Mouse (Mus musculus) kidney, postnatal 0 days (tissue): ENCODE data around the gene Zc3h12c. TPM values are rescaled to one million over a fixed set of nuclear protein-coding genes. Genes with fewer than 3 reads are reported as not detected.

Experiments
- ATAC-seq: fragments of 200-750 bp; cut with Nextera tagmentation; replicated peaks from 2 replicates; pipeline ENCODE4 v1.8.0; 2017; ENCODE audit warnings: low read depth, moderate number of reproducible peaks, moderate TSS enrichment, moderate library complexity; ENCODE audit not compliant: low FRiP score
- DNase-seq: peaks from one replicate; pipeline ENCODE4 v3.0.0-alpha.2; 2016; ENCODE audit warnings: low spot score
- H3K27ac ChIP-seq: fragments of 300-500 bp; sonication (generic); 2 replicates; pipeline ENCODE4 v1.5.1; 2014; ENCODE audit warnings: mild to moderate bottlenecking
- H3K27me3 ChIP-seq: fragments of 300-500 bp; sonication (generic); 2 replicates; pipeline ENCODE4 v1.6.1; 2014; ENCODE audit warnings: low read length, mixed read lengths; ENCODE audit not compliant: insufficient read depth
- H3K36me3 ChIP-seq: fragments of 300-500 bp; sonication (generic); 2 replicates; pipeline ENCODE4 v1.6.1; 2014; ENCODE audit warnings: low read length, mixed read lengths; ENCODE audit not compliant: insufficient read depth
- H3K4me1 ChIP-seq: fragments of 300-500 bp; sonication (generic); replicated peaks from 2 replicates; pipeline ENCODE4 v1.6.1; 2014; ENCODE audit warnings: antibody characterized with exemption, low read length, mixed read lengths; ENCODE audit not compliant: insufficient read depth
- H3K4me2 ChIP-seq: fragments of 300-500 bp; sonication (generic); 2 replicates; pipeline ENCODE4 v1.6.1; 2014; ENCODE audit warnings: mild to moderate bottlenecking, low read length, moderate library complexity, mixed read lengths
- H3K4me3 ChIP-seq: fragments of 300-500 bp; sonication (generic); replicated peaks from 2 replicates; pipeline ENCODE4 v1.5.1; 2014; ENCODE audit warnings: low read depth, low read length
- H3K9ac ChIP-seq: fragments of 300-500 bp; sonication (generic); 2 replicates; pipeline ENCODE4 v1.6.1; 2014; ENCODE audit warnings: low read depth, low read length
- H3K9me3 ChIP-seq: fragments of 300-500 bp; sonication (generic); replicated peaks from 2 replicates; pipeline ENCODE4 v1.6.1; 2016; ENCODE audit warnings: low read length, inconsistent platforms, mixed read lengths
- CTCF ChIP-seq: IDR thresholded peaks from 2 replicates; pipeline ENCODE4 v1.5.1; 2016; ENCODE audit warnings: antibody characterized with exemption, low read depth, mild to moderate bottlenecking, moderate library complexity
- WGBS: fragments of 180-500 bp; shearing (Covaris S2); extraction: QIAGEN DNeasy Blood & Tissue Kit; methylation state at CpG from one replicate; pipeline ENCODE4 v1.1.7; 2014; 5-methylcytosine and 5-hydroxymethylcytosine counted together
- polyA plus RNA-seq: library from polyadenylated mRNA; unstranded; fragments of >200 nt; fragmentation: Nextera tagmentation; extraction: Ambion mirVana; gene quantifications from 2 replicates; pipeline ENCODE4 v1.2.1, GENCODE M21; 2015

Zc3h12c gene
- 3.8 and 4.3 TPM in 2 replicates for polyA plus RNA-seq

DNA sequence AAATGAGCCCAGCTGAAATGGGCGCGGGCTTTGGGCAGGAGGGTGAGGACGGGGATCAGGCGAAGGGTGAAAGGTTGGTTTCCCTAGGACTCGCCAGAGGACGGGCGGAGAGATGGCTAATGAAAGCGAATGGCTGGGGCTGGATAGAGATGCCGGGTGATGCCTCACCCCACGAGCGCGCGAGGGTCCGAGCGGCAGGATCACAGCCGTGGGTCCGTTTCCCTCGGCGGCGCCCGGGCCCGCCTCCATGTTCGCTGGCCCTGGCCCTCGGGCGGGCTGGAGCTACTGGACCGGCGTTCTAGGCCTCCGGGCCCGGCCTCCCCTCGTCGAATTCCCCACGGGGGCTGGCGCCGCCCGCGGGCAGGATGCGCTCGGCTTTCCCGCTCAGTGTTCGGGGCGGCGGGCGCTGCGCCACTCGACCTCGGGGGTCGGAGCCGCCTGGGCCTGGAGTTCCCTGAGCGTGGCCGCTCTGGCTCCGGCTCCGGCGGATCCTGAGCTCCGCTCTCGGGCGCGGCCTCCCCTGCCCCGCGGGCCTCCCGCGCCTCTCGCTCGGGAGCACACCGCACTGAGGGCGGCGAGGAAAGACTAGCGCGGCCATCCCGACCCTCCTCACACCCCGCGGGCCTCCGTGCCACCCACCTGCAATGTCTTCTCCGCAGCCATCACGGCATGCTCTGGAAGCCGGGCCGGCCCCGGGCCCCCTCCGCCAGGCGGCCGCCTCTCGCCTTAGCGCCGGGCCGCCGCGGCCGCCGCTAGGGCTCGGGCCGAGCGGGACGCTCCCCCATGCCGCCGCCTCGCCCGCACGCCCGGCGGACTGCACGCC lies at the start of gene Zc3h12c:
Gene Zc3h12c (minus strand): TSS at position 710 of the 823 bp plus-strand sequence.
- Histone ChIP-seq H3K27me3 (no peaks in the 10 kb centered on the region), H3K4me3 (peak within 1 kb of the TSS; percentile 94), H3K27ac (peak within 1 kb of the TSS; percentile 96), H3K36me3 (no peaks in the 10 kb centered on the region), H3K4me1 (peaks cover 12% of the 10 kb centered on the region), H3K9ac (peak within 1 kb of the TSS; percentile 96), H3K4me2 (peak within 1 kb of the TSS; percentile 71), H3K9me3 (no peaks in the 10 kb centered on the region)
- no peak for TF ChIP-seq CTCF
- under 1% methylated on average over 80 of the region's 100 CpGs for WGBS
- DNase-seq (peak; percentile 67), ATAC-seq (peak; percentile 79)

DNA sequence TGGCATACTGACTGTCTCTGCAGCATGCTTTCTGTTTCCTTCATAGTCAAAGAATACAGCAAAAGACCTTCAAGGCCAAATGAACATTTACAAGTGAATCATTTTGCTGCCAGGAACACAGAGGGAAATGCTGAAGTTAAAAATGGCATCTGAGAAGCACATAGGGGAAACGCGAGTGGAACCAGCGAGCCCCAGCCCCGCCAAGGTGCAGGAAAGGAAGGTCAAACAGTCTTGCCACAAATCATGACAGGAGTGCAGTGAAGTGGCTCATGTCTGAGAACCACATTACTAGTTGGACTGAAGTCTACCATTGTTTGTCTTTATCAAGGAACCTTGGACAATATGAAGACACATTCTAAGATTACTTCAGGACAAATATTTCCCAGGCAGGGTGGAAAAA lies 49.3 kb upstream of the Zc3h12c start:
- DNase-seq, result peak; percentile 31
- Histone ChIP-seq H3K36me3 (no peaks in the 10 kb centered on the region), H3K9ac (no peak overlapping the region), H3K27me3 (no peaks in the 10 kb centered on the region), H3K4me3 (no peak overlapping the region), H3K4me1 (no peaks in the 10 kb centered on the region), H3K27ac (no peak overlapping the region), H3K4me2 (no peak overlapping the region), H3K9me3 (no peaks in the 10 kb centered on the region)
- no peak for ATAC-seq
- WGBS, result 11% methylated on average over 4 of the region's 4 CpGs
- TF ChIP-seq CTCF, result no peak

DNA sequence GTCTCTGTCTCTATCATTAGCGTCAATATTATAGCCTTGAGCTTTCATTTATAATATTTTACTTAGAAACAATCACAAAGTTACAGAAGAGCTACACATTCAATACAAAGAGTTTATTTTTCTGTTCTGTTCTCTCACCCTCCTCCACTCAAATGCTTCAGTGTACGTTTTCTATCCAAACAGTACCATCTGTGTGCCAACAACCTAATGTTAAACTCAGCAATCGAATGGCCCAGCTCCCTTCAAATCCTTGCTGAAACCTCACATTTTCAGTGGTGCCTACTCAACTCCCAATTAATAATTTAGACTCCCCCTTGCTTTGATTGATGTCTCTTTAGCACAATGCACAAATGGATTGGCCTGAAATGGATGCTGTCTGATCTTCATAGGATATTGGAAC lies 46.9 kb upstream of the Zc3h12c start:
- WGBS, result 76% methylated on average over 3 of the region's 3 CpGs
- Histone ChIP-seq H3K36me3 (no peaks in the 10 kb centered on the region), H3K27ac (no peak overlapping the region), H3K9me3 (no peaks in the 10 kb centered on the region), H3K4me1 (no peaks in the 10 kb centered on the region), H3K4me2 (no peak overlapping the region), H3K9ac (no peak overlapping the region), H3K27me3 (no peaks in the 10 kb centered on the region), H3K4me3 (no peak overlapping the region)
- DNase-seq (no peak), ATAC-seq (no peak)
- no peak for TF ChIP-seq CTCF

DNA sequence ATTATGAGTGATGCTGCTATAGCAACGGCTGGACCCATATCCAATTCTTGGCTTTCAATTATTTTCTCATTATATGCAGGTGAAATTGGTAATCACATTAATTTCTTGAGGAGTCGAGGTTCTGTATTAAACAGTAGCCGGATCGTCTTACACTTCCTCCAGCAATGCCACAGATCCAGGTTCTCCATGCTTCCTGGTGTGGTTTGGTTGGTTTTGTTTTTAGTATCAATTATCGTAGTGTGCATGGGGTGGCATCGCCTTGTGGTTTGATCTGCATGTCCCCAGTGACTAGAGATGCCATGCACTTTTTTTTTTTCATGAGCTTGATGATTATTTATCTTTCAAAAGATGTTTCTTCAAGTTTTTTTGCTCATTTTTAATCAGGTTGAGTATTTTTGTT lies 44.0 kb upstream of the Zc3h12c start:
- TF ChIP-seq CTCF, result no peak

DNA sequence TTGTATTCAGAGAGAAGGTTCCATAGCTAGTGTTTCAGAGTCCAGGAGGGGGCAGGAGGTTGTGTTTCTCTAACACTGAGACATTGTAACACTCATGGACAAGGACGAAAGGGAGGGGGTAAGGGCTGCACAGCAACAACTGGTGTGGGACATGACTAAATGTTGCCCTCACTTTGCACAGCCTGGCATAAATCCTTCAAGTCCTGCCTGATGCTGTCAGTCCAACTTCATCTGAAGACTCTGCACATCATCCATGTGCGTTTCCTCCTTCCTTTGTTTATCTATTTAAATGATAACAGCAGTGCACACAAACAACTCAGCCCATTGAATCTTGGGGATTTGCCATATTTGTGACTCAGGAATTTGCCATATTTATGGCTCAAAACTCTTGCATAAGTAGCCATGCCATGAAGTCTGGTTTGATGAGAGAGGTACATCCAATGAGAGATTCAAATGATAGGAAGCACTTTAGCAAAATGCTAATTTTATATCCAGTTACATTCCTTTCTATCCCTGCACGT lies 40.2 kb upstream of the Zc3h12c start:
- H3K4me1 ChIP-seq, result no peaks in the 10 kb centered on the region
- H3K36me3 ChIP-seq, result no peaks in the 10 kb centered on the region
- H3K9ac ChIP-seq, result no peak overlapping the region
- no peaks in the 10 kb centered on the region for H3K27me3 ChIP-seq
- WGBS, result 59% methylated on average over 3 of the region's 3 CpGs
- no peak for DNase-seq
- TF ChIP-seq CTCF, result no peak
- H3K4me2 ChIP-seq, result no peak overlapping the region
- no peak overlapping the region for H3K4me3 ChIP-seq
- no peaks in the 10 kb centered on the region for H3K9me3 ChIP-seq
- H3K27ac ChIP-seq, result no peak overlapping the region
- no peak for ATAC-seq

More for the DNA sequence above, 44.0 kb upstream of the Zc3h12c start:
- H3K4me3 ChIP-seq, result no peak overlapping the region
- DNase-seq (no peak), ATAC-seq (no peak)
- H3K4me1 ChIP-seq, result no peaks in the 10 kb centered on the region
- 86% methylated on average over 6 of the region's 6 CpGs for WGBS
- no peak overlapping the region for H3K9ac ChIP-seq
- H3K27me3 ChIP-seq, result no peaks in the 10 kb centered on the region
- no peaks in the 10 kb centered on the region for H3K9me3 ChIP-seq
- no peaks in the 10 kb centered on the region for H3K36me3 ChIP-seq
- H3K4me2 ChIP-seq, result no peak overlapping the region
- no peak overlapping the region for H3K27ac ChIP-seq

DNA sequence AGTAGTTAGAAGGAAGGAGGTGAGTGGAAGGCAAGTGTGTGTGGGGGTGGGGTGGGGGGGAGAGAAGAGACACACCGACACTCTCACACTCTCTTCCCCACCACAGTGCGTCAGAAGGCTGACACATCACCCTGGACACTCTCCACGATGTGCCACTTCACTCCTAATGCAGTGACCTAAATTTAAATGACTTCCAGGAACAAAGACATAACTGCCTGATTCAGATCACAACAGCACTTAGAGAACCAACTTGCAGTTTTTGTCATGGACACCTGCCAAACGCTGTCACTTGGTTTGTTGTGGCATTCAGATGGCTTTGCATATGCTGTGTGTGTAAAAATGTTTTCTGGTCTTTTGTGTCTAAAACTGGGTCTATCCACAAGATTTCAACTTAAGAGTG lies 34.8 kb upstream of the Zc3h12c start:
- Histone ChIP-seq H3K4me2 (no peak overlapping the region), H3K9me3 (no peaks in the 10 kb centered on the region), H3K9ac (no peak overlapping the region), H3K27me3 (no peaks in the 10 kb centered on the region), H3K27ac (no peak overlapping the region), H3K36me3 (no peaks in the 10 kb centered on the region), H3K4me1 (no peaks in the 10 kb centered on the region), H3K4me3 (no peak overlapping the region)
- DNase-seq, result no peak
- ATAC-seq, result no peak
- WGBS, result 83% methylated on average over 4 of the region's 4 CpGs
- no peak for TF ChIP-seq CTCF
